Mouse (Mus musculus) neural tube, embryonic 15.5 days (tissue): ENCODE measurements around the gene Atp13a1. TPM values are rescaled to one million over a fixed set of nuclear protein-coding genes. Genes with fewer than 3 reads are reported as not detected.

Experiments
- ATAC-seq: fragments of 200-750 bp; cut with Nextera tagmentation; 2 replicates; pipeline ENCODE4 v1.8.0; 2017; ENCODE audit warnings: mild to moderate bottlenecking, moderate TSS enrichment, moderate library complexity; ENCODE audit not compliant: low FRiP score
- H3K27ac ChIP-seq: fragments of 300-500 bp; sonication (generic); replicated peaks from 2 replicates; pipeline ENCODE4 v1.5.1; 2015; ENCODE audit warnings: mild to moderate bottlenecking, inconsistent platforms
- H3K27me3 ChIP-seq: fragments of 300-500 bp; sonication (generic); replicated peaks from 2 replicates; pipeline ENCODE4 v1.6.1; 2015; ENCODE audit warnings: inconsistent platforms
- H3K36me3 ChIP-seq: fragments of 300-500 bp; sonication (generic); 2 replicates; pipeline ENCODE4 v1.6.1; 2015; ENCODE audit warnings: inconsistent platforms
- H3K4me1 ChIP-seq: fragments of 300-500 bp; sonication (generic); 2 replicates; pipeline ENCODE4 v1.6.1; 2015; ENCODE audit warnings: inconsistent platforms
- H3K4me2 ChIP-seq: fragments of 300-500 bp; sonication (generic); 2 replicates; pipeline ENCODE4 v1.6.1; 2015; ENCODE audit warnings: inconsistent platforms, mild to moderate bottlenecking, moderate library complexity
- H3K4me3 ChIP-seq: fragments of 300-500 bp; sonication (generic); replicated peaks from 2 replicates; pipeline ENCODE4 v1.5.1; 2015; ENCODE audit warnings: mild to moderate bottlenecking, inconsistent platforms
- H3K9ac ChIP-seq: fragments of 300-500 bp; sonication (generic); replicated peaks from 2 replicates; pipeline ENCODE4 v1.6.1; 2015; ENCODE audit warnings: mild to moderate bottlenecking, inconsistent platforms
- H3K9me3 ChIP-seq: fragments of 300-500 bp; sonication (generic); replicated peaks from 2 replicates; pipeline ENCODE4 v1.6.1; 2016; ENCODE audit warnings: inconsistent platforms
- WGBS: fragments of 180-500 bp; shearing (Covaris S2); methylation state at CpG from one replicate; pipeline ENCODE4 v1.1.7; 2015; ENCODE audit warnings: mixed read lengths; 5-methylcytosine and 5-hydroxymethylcytosine counted together
- polyA plus RNA-seq: library from polyadenylated mRNA; unstranded; fragments of >200 nt; fragmentation: Nextera tagmentation; extraction: Ambion mirVana; gene quantifications from 2 replicates; pipeline ENCODE4 v1.2.1, GENCODE M21; 2015

Gene Atp13a1
- polyA plus RNA-seq, 1 experiment from 2014 or later: 50.5 TPM

DNA sequence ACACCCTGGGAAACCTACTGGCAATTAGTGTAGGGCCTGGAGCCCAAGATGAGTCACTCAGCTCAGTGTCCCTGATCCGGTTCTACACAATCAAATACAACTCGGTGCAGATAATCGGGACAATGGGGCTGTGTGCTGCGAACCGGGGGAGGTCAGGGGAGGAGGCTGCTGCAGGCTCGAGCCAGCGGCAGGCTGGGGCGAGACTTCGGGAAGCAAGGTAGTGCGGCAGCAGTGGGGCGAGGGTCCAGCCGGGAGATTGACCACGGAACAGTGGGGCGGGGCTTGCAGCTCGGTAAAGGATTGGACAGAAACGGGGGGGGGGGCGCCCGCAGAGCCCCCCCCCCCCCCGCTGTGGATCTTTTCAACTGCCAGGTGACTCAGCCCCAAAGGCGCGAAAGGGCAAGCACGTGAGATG, 31.0 kb downstream of the Atp13a1 start:
- no peaks in the 10 kb centered on the region for H3K27me3 ChIP-seq
- 2% methylated on average over 16 of the region's 22 CpGs for WGBS
- H3K36me3 ChIP-seq: peaks cover 34% of the 10 kb centered on the region

DNA sequence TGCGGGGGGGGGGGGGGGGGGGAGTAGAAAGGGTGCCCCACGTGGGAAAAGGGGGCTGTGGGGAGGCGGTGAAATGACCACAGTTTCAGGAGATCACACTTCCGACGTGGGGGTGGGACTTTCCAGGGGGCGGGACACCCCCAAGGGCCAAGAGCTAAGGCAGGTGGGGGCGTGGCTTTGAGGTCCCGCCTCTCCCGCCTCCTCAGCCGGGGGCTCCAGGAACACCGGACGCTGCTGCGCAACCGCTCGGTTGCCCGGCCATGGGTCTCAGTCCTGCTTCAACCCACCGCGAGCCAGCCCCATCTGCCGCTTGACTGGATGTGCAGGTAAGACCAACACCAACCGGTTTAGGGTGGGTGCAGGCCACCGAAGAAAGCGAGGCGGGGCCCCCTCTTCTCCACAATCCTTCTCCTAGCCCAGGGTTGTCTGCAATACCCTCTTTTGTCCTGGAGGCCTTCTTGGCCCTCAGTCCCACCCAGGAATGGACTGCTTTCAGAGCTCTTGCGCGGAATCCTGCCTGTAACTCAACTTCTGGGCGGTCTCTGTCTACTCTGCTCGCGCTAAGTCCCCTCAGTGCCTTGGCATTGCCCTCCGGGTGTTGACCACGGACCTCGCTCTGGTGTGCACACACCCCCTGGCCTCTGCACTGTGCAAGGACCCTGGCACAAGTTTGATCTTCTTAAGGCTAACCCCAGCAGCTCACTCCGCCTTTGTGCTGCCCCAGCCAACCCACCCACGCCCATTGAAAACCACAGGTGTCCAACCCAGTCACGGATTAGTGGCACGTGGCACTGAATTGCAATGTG, 31.6 kb downstream of the Atp13a1 start, which contains the start of gene Lpar2:
Lpar2 (plus strand) TSS at position 44 of the 806 bp plus-strand sequence.
- H3K36me3 ChIP-seq: peaks cover 31% of the 10 kb centered on the region
- peak within 1 kb of the TSS; percentile 85 for H3K4me2 ChIP-seq
- H3K9me3 ChIP-seq: no peaks in the 10 kb centered on the region
- H3K4me1 ChIP-seq: peaks cover 46% of the 10 kb centered on the region
- WGBS: under 1% methylated on average over 33 of the region's 35 CpGs
- H3K9ac ChIP-seq: peak within 1 kb of the TSS; percentile 65
- no peaks in the 10 kb centered on the region for H3K27me3 ChIP-seq
- ATAC-seq: peak; percentile 87
- H3K4me3 ChIP-seq: peak within 1 kb of the TSS; percentile 64
- H3K27ac ChIP-seq: peak within 1 kb of the TSS; percentile 73

More for the DNA sequence above, 31.0 kb downstream of the Atp13a1 start:
- peak overlapping the region; percentile 65 for H3K9ac ChIP-seq
- H3K27ac ChIP-seq: peak overlapping the region; percentile 73
- no peaks in the 10 kb centered on the region for H3K9me3 ChIP-seq
- peaks cover 46% of the 10 kb centered on the region for H3K4me1 ChIP-seq
- peak; percentile 69 for ATAC-seq
- peak overlapping the region; percentile 64 for H3K4me3 ChIP-seq
- peak overlapping the region; percentile 85 for H3K4me2 ChIP-seq

DNA sequence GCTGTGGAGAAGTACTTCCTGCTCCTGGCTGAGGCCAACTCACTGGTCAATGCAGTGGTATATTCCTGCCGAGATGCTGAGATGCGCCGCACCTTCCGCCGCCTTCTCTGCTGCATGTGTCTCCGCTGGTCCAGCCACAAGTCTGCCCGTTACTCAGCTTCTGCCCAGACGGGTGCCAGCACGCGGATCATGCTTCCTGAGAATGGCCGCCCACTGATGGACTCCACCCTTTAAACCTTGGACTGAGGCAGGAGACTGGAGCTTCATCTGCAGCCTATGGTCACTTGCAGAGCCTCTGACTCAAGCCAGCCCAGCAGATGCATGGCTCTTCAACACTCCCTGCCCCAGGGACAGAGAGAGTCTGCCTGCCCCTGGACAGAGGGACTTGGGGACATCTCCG, 35.4 kb downstream of the Atp13a1 start:
- WGBS: 96% methylated on average over 12 of the region's 12 CpGs
- no peaks in the 10 kb centered on the region for H3K27me3 ChIP-seq
- H3K9ac ChIP-seq: no peak overlapping the region
- H3K4me3 ChIP-seq: no peak overlapping the region
- H3K4me2 ChIP-seq: no peak overlapping the region
- H3K4me1 ChIP-seq: peaks cover 46% of the 10 kb centered on the region
- no peaks in the 10 kb centered on the region for H3K9me3 ChIP-seq
- peaks cover 29% of the 10 kb centered on the region for H3K36me3 ChIP-seq
- H3K27ac ChIP-seq: no peak overlapping the region
- no peak for ATAC-seq

DNA sequence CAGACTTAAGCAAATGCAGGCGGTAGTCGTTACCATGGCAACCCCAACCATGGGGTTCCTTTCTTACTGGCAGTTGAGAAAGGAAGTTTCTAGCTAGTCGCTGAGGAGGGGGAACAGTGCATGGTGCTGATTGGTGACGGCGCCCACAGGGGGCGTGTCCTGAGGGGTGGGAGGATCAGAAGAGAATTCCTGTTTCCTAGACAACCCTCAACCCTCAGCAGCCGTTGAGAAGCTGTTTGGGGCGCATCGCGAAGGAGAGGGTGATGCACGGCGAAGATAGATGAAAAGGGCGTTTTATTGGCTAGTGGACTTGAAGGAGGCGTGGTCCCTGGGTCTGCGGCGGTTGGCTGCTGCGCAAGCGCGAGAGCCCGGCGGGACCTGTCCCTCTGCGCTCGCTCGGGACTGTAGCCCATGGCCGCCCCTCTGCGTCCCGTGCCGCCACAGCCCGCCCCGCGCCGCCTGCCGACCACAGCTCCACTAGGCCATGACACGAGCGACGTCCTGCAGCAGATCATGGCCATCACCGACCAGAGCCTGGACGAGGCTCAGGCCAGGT, 41.4 kb downstream of the Atp13a1 start, which contains the start of gene Pbx4:
Pbx4 (plus strand) TSS at position 194 of the 556 bp plus-strand sequence.
- H3K9me3 ChIP-seq: no peaks in the 10 kb centered on the region
- H3K27me3 ChIP-seq: no peaks in the 10 kb centered on the region
- H3K4me2 ChIP-seq: peak within 1 kb of the TSS; percentile 89
- H3K27ac ChIP-seq: peak within 1 kb of the TSS; percentile 90
- H3K4me3 ChIP-seq: peak within 1 kb of the TSS; percentile 78
- H3K36me3 ChIP-seq: peaks cover 19% of the 10 kb centered on the region
- peaks cover 28% of the 10 kb centered on the region for H3K4me1 ChIP-seq
- peak; percentile 97 for ATAC-seq
- WGBS: under 1% methylated on average over 36 of the region's 38 CpGs
- H3K9ac ChIP-seq: peak within 1 kb of the TSS; percentile 85

DNA sequence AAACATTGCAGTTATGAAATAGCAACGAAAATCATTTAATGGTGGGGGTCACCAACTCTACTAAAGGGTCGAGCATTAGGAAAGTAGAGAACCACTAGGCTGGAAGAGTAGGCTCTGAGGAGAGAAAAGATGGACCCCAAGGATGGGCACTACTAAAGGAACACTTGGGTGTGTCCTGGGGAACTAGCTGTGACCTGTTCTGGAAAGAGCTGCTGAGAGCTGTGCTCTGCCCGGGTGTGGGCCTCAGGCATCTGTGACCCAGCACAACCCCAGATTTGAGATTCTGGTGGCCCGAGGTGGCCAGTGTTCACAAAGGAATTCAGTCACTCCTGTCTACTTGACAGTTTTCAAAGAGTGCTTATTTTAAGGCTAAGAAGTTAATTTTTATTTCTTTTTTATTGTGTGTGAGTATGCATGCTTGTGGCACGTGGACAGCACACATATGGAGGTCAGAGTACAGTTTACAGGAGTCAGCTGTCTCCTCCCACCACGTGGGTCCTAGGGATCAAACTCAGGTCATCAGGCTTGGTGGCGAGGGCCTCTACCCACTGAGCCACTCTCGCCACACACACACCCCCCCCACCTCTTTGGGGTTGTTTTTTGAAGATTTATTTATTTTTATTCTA, 46.2 kb downstream of the Atp13a1 start:
- no peak overlapping the region for H3K9ac ChIP-seq
- H3K27me3 ChIP-seq: no peaks in the 10 kb centered on the region
- peaks cover 21% of the 10 kb centered on the region for H3K4me1 ChIP-seq
- H3K4me3 ChIP-seq: no peak overlapping the region
- ATAC-seq: no peak
- no peak overlapping the region for H3K27ac ChIP-seq
- WGBS: 85% methylated on average over 8 of the region's 8 CpGs
- H3K9me3 ChIP-seq: no peaks in the 10 kb centered on the region
- H3K4me2 ChIP-seq: no peak overlapping the region
- peaks cover 7% of the 10 kb centered on the region; the same call in 1 of the 2 replicates for H3K36me3 ChIP-seq

DNA sequence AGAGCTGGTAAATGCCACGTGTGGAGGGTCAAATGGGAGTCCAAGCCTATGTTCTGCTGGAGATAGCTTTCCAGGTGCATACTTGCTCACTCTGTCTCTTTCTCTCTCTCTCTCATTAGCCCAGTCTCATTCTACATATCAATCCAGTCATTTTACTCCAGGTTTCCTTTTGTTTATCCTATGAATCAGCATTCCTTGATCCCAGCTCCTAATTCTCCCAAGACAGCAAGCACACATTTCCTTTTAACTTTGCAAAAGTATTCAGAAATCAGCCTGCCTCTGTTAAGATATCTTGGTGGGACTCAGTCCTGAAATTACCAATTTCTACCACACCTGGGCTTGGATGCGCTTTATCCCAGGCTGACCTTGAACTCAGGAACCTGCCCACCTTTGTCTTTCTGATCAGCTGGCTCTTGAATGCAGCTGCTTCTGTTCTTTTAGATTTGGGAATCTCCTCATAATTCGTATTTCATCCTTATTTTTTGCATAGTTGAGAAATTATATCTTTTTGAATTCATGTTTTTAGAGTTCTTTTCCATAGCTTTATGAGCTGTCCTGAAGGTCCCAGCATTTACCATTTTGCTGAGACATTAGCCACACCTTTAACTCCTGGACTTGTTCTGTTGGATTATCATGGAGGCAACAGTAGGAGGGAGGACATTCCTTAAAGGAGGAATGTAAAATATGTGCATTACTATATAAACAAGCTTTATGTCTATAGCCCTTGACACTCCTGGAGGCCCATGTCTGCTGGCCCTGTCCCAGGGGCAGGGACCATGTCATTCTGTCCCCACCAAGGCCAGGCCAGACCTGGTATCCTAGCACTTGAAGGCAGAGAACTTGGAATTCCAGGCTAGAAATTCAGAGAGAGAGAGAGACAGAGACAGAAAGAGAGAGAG, 56.5 kb downstream of the Atp13a1 start:
- ATAC-seq: no peak
- Histone ChIP-seq H3K27ac (no peak overlapping the region), H3K4me2 (no peak overlapping the region), H3K4me3 (no peak overlapping the region), H3K9ac (no peak overlapping the region), H3K9me3 (no peaks in the 10 kb centered on the region), H3K4me1 (no peaks in the 10 kb centered on the region), H3K36me3 (peaks cover 5% of the 10 kb centered on the region; the same call in 1 of the 2 replicates), H3K27me3 (no peaks in the 10 kb centered on the region)
- 85% methylated on average over 3 of the region's 3 CpGs for WGBS

DNA sequence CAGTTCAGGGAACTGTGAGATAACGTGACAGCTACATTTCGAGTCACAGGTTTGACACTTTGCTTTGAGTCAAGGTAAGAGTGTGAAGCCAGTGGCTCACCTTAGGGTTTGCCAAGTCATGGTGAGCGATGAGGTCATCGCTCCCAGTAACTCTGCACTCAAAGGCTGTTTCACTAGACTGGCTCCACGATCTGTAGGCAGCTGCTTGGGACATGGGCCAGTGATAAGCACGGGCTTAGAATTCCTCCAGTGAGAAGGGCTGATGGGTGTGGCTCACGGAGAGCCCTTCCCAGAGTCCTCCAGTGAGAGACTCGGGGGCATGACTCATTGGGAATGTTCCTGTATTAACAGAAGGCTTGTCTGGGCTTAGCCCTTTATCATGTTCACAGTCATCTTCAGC, 58.0 kb downstream of the Atp13a1 start:
- Histone ChIP-seq H3K9ac (no peak overlapping the region), H3K4me2 (no peak overlapping the region), H3K4me3 (no peak overlapping the region), H3K9me3 (no peaks in the 10 kb centered on the region), H3K36me3 (peaks cover 5% of the 10 kb centered on the region; the same call in 1 of the 2 replicates), H3K27ac (no peak overlapping the region), H3K4me1 (no peaks in the 10 kb centered on the region), H3K27me3 (no peaks in the 10 kb centered on the region)
- no peak for ATAC-seq
- WGBS: 96% methylated on average over 8 of the region's 8 CpGs

DNA sequence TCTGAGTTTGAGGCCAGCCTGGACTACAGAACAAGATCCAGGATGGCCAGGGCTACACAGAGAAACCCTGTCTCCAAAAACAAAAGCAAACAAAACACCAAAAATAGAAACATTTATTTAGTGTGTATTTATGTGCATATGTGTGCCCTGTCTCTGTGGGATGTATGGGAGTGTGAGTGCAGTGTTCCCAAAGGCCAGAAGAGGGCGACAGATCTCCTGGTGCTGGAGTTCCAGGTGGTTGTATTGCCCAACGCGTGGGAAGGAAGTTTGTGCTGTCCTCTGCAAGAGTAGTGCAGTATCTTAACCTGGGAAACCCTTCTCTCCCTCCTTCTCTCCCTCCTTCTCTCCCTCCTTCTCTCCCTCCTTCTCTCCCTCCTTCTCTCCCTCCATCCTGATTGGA, 58.9 kb downstream of the Atp13a1 start:
- no peaks in the 10 kb centered on the region for H3K4me1 ChIP-seq
- no peaks in the 10 kb centered on the region for H3K9me3 ChIP-seq
- WGBS: 38% methylated on average over 3 of the region's 3 CpGs
- H3K4me3 ChIP-seq: no peak overlapping the region
- ATAC-seq: no peak
- no peaks in the 10 kb centered on the region for H3K27me3 ChIP-seq
- H3K36me3 ChIP-seq: peaks cover 5% of the 10 kb centered on the region; the same call in 1 of the 2 replicates
- H3K27ac ChIP-seq: no peak overlapping the region
- no peak overlapping the region for H3K9ac ChIP-seq
- H3K4me2 ChIP-seq: no peak overlapping the region

DNA sequence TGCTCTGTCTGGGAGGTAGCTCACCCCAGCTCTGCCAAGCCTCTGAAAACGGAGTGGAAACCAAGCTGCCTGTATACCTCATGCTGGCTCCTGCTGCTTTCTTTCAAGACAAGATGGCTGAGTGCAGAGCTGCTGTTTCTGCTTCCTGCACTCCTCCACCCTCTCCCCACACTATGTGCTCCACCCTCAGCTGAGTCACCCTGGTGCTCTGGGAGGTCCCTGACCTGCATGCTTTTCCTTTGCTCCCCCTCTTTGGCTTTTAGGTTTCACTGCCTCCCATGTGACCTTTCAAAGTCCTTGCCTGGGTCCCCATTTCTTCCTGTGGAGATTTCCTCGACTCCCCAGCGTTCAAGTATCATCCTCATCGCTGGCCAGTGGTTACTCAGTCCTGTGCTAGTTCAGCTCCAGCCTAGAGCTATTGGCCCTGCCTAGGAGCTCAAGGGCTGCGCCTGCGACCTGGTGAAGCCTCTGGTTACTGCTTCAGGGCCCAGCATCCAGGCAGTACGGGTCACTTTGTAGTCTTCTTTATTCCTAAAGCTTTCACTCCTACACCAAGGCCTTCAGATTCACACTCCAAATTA, 60.1 kb downstream of the Atp13a1 start:
- no peak overlapping the region for H3K4me2 ChIP-seq
- H3K27ac ChIP-seq: no peak overlapping the region
- peaks cover 5% of the 10 kb centered on the region; the same call in 1 of the 2 replicates for H3K36me3 ChIP-seq
- no peaks in the 10 kb centered on the region for H3K27me3 ChIP-seq
- 84% methylated on average over 7 of the region's 7 CpGs for WGBS
- no peak overlapping the region for H3K9ac ChIP-seq
- no peak overlapping the region for H3K4me3 ChIP-seq
- ATAC-seq: no peak
- no peaks in the 10 kb centered on the region for H3K4me1 ChIP-seq
- no peaks in the 10 kb centered on the region for H3K9me3 ChIP-seq

DNA sequence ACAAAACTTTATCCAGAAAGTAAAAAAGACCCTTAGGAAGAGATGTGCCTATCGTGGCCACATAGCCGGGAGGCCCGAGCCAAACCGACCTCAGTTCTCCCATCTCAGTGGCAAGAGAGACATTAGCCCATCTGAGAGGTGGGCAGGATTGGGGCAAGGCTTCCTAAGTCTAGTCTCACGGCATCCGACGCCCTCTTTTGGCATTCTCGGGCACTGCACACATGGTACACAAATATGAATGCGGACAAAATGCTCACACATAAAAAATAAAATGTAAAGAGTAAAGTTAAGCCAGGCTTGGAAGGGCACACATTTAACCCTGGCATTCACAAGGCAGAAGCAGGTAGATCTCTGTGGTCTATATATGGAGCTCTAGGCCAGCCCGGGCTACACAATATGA, 62.9 kb downstream of the Atp13a1 start:
- Histone ChIP-seq H3K9ac (no peak overlapping the region), H3K36me3 (peaks cover 5% of the 10 kb centered on the region; the same call in 1 of the 2 replicates), H3K9me3 (no peaks in the 10 kb centered on the region), H3K27ac (no peak overlapping the region), H3K4me3 (no peak overlapping the region), H3K4me1 (no peaks in the 10 kb centered on the region), H3K4me2 (no peak overlapping the region), H3K27me3 (no peaks in the 10 kb centered on the region)
- no peak for ATAC-seq
- 95% methylated on average over 10 of the region's 10 CpGs for WGBS
